ENCODE assay signal across 8 mouse cellular contexts in the genomic region with DNA sequence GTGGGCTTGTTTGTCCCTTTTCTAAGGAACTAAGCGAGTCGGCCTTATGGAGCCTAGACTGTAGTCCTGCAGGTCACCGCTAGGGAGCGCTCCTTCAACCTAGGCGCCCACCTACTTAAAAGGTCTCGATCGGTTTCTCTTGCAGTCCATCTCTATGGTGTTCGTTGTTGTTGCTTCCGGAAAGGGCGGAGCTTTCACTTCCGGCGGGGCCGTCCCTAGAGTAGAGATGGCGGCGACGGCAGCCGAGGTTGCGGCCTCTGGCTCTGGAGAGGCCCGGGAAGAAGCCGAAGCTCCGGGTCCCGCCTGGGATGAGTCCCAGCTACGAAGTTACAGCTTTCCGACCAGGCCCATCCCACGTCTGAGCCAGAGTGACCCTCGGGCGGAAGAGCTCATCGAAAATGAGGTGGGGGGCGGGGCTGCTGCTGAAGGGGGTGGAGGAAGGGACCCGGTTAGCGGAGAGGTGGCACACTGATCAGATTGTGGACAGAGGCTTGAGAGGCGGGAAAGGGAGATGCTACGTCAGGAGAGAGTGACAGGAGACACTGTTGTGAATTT. TPM values are rescaled to one million over a fixed set of nuclear protein-coding genes. Genes with fewer than 3 reads are reported as not detected.
DNase-seq lines count a peak whose midpoint lies in the region; ATAC-seq lines count a peak whose summit lies in the region.

A gene (plus strand): TSS at position 199 of the 555 bp plus-strand sequence.

- peak within 1 kb of the TSS; percentile 91 for H3K4me2 ChIP-seq in lung, embryonic 16.5 days (ENCODE audit: low read depth, low read length)

- peaks cover 10% of the 10 kb centered on the region for H3K4me1 ChIP-seq in lung, embryonic 16.5 days (replicated peaks; ENCODE audit: control insufficient read depth, insufficient read depth, low read length)

- under 1% methylated on average over 33 of the region's 33 CpGs for WGBS in lung, embryonic 16.5 days

- H3K36me3 ChIP-seq in lung, embryonic 16.5 days (ENCODE audit: control insufficient read depth, insufficient read depth, low read length), result peaks cover 23% of the 10 kb centered on the region

- peak; percentile 97 to 98 for ATAC-seq in hematopoietic stem cell, adult 5-6 weeks (replicated peaks in 1 of 2; ENCODE audit: insufficient read depth in 1 of 2, low FRiP score in 2 of 2, low TSS enrichment in 1 of 2, low read depth in 1 of 2, poor library complexity in 2 of 2, severe bottlenecking in 2 of 2)
- peak; percentile 99 for ATAC-seq in lung, embryonic 16.5 days (ENCODE audit: low read depth)

- H3K9me3 ChIP-seq in lung, embryonic 16.5 days (ENCODE audit: control insufficient read depth, low read length), result no peaks in the 10 kb centered on the region

- peak; percentile 97 for DNase-seq in MEL-GATA-1-ER (ENCODE audit: extremely low read depth, low read depth)
- peak; percentile 96 for DNase-seq in cerebellum, adult 8-10 months
- DNase-seq in forelimb bud, embryonic 11.5 days (ENCODE audit: low read depth, low spot score), result peak; percentile 97
- DNase-seq in layer of hippocampus, adult 9-10 months (ENCODE audit: low spot score), result peak; percentile 98
- DNase-seq in ovary, postnatal 10 days (ENCODE audit: low spot score), result peak; percentile 84
- peak; percentile 92 to 93 for DNase-seq in thymus, postnatal 10 days (ENCODE audit: low spot score in 2 of 2)

- no peaks in the 10 kb centered on the region; the same call in 1 of the 2 replicates for H3K27me3 ChIP-seq in lung, embryonic 16.5 days (ENCODE audit: control insufficient read depth, insufficient read depth, low read depth, low read length)

- peak within 1 kb of the TSS; percentile 78 for H3K9ac ChIP-seq in lung, embryonic 16.5 days (ENCODE audit: low read length)

- H3K27ac ChIP-seq in lung, embryonic 16.5 days (ENCODE audit: low read length), result peak within 1 kb of the TSS; percentile 69

- H3K4me3 ChIP-seq in lung, embryonic 16.5 days (ENCODE audit: low read length), result peak within 1 kb of the TSS; percentile 73

RNA-seq across cellular contexts. Expression of the gene that starts here (rescaled TPM):
- 14.6 and 17.6 TPM in 2 replicates for total RNA-seq in hematopoietic stem cell, adult 5-6 weeks (2017)
- polyA plus RNA-seq in lung, embryonic 16.5 days (2015; fragmentation: Nextera tagmentation; extraction: Ambion mirVana), result 29.4 and 31.1 TPM in 2 replicates

Comparison
In these comparisons a context has a peak if more than half of its experiments do, and no peak if none do; other contexts are left out.
1. Peak in every context shown above with its lines: DNase-seq, ATAC-seq, H3K4me3 ChIP-seq and H3K27ac ChIP-seq.